Mouse (Mus musculus) liver, embryonic 12.5 days (tissue): ENCODE measurements around the gene Syngap1. TPM values are rescaled to one million over a fixed set of nuclear protein-coding genes. Genes with fewer than 3 reads are reported as not detected.

Source experiments
- ATAC-seq: fragments of 200-750 bp; cut with Nextera tagmentation; 2 replicates; pipeline ENCODE4 v1.8.0; 2017; ENCODE audit warnings: moderate number of reproducible peaks, mild to moderate bottlenecking, moderate library complexity
- H3K27ac ChIP-seq: fragments of 300-500 bp; sonication (generic); 2 replicates; pipeline ENCODE4 v1.5.1; 2016; ENCODE audit warnings: mild to moderate bottlenecking
- H3K27me3 ChIP-seq: fragments of 300-500 bp; sonication (generic); replicated peaks from 2 replicates; pipeline ENCODE4 v1.6.1; 2016; ENCODE audit warnings: mild to moderate bottlenecking, moderate library complexity
- H3K36me3 ChIP-seq: fragments of 300-500 bp; sonication (generic); 2 replicates; pipeline ENCODE4 v1.6.1; 2016; ENCODE audit warnings: mild to moderate bottlenecking, moderate library complexity
- H3K4me1 ChIP-seq: fragments of 300-500 bp; sonication (generic); 2 replicates; pipeline ENCODE4 v1.6.1; 2016
- H3K4me2 ChIP-seq: fragments of 300-500 bp; sonication (generic); 2 replicates; pipeline ENCODE4 v1.6.1; 2016; ENCODE audit warnings: mild to moderate bottlenecking, moderate library complexity
- H3K4me3 ChIP-seq: fragments of 300-500 bp; sonication (generic); 2 replicates; pipeline ENCODE4 v1.5.1; 2016; ENCODE audit warnings: mild to moderate bottlenecking, moderate library complexity
- H3K9ac ChIP-seq: fragments of 300-500 bp; sonication (generic); 2 replicates; pipeline ENCODE4 v1.6.1; 2016; ENCODE audit warnings: mild to moderate bottlenecking, moderate library complexity
- H3K9me3 ChIP-seq: fragments of 300-500 bp; sonication (generic); replicated peaks from 2 replicates; pipeline ENCODE4 v1.6.1; 2016; ENCODE audit warnings: mild to moderate bottlenecking, moderate library complexity
- WGBS: fragments of 180-500 bp; shearing (Covaris S2); methylation state at CpG from one replicate; pipeline ENCODE4 v1.1.7; 2016; ENCODE audit not compliant: insufficient replicate concordance; 5-methylcytosine and 5-hydroxymethylcytosine counted together
- polyA plus RNA-seq: library from polyadenylated mRNA; unstranded; fragments of >200 nt; fragmentation: Nextera tagmentation; extraction: Ambion mirVana; gene quantifications from 2 replicates; pipeline ENCODE4 v1.2.1, GENCODE M21; 2016

The Syngap1 gene
- polyA plus RNA-seq, 1 experiment from 2014 or later, result 0.29 TPM

DNA sequence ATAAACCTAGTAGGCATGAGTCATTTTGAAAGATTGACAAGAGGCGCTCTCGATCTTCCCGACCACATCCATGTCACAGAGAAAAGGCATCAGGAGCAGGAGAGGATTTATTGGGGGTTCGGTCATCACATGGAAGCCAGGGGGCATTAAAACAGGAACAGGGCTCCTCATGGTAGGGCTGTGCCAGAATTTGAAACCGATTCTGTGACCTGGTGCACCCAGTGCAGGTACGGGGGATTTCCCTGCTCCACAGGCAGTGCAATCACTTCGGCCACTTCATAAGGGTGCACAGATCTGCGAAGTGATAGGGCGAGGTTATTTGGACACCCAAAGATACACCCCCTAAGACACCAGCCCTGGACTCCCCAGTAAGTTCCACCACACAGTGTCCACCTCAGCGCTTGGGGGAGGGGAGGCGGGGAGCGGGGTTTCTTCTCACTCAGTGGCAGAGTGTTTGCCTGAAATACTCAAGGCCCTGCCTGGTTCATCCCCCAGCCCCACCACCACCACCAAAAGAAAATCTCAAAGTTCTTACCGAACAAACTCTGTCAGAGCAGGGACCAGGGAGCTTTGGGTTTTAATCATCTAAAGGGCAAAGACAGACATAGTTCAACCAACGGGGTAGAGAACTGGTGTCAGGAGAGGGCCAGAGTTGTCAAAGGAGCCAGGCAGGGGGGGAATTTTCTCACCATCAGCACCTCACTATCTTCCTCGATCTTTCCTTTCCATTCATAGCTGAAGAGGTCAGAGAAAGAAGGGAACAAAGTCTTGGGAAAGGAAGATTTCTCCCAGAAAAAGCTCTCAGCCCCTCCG lies 3.0 kb upstream of the Syngap1 start:
- Histone ChIP-seq H3K4me2 (peak overlapping the region; percentile 97), H3K4me1 (peaks cover 60% of the 10 kb centered on the region), H3K36me3 (peaks cover 40% of the 10 kb centered on the region), H3K27me3 (no peaks in the 10 kb centered on the region), H3K4me3 (peak overlapping the region; percentile 73), H3K9me3 (no peaks in the 10 kb centered on the region), H3K9ac (peak overlapping the region; percentile 84), H3K27ac (peak overlapping the region; percentile 86)
- 50% methylated on average over 16 of the region's 16 CpGs for WGBS
- ATAC-seq, result no peak

DNA sequence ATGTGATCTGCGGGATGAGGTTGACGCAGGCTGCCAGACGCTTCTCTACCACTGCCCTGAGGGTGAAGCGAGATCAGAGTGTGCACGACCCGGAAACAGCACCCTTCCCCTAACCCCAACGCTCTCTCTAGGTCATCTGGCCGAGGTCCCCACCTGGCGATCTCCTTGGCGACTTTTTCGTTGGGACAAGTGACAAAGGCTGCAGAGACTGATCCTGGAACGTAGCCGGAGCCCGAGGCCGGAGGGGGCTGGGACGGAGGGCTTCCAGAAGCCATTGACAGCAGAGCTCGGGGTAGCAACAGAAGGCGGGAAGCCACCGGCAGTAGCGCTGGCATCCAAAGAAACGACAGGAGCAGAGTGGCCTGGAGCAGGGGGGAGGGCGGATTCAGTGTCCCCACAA lies 2.3 kb upstream of the Syngap1 start:
- Histone ChIP-seq H3K4me2 (peak overlapping the region; percentile 97), H3K9ac (peak overlapping the region; percentile 84), H3K9me3 (no peaks in the 10 kb centered on the region), H3K4me3 (peak overlapping the region; percentile 73), H3K27ac (peak overlapping the region; percentile 86), H3K27me3 (no peaks in the 10 kb centered on the region), H3K36me3 (peaks cover 40% of the 10 kb centered on the region), H3K4me1 (peaks cover 53% of the 10 kb centered on the region)
- no peak for ATAC-seq
- under 1% methylated on average over 22 of the region's 22 CpGs for WGBS

- WGBS, result under 1% methylated on average over 70 of the region's 70 CpGs
- peak; percentile 91 for ATAC-seq
- Histone ChIP-seq H3K36me3 (peaks cover 36% of the 10 kb centered on the region), H3K27me3 (no peaks in the 10 kb centered on the region; the same call in 1 of the 2 replicates), H3K4me1 (peaks cover 47% of the 10 kb centered on the region), H3K9ac (peak within 1 kb of the TSS; percentile 90), H3K4me2 (peak within 1 kb of the TSS; percentile 97), H3K4me3 (peak within 1 kb of the TSS; percentile 73), H3K9me3 (no peaks in the 10 kb centered on the region), H3K27ac (peak within 1 kb of the TSS; percentile 96)
Measured at GRCm38 (mm10) chr17:26939178-26939972, 1.7 kb upstream of the Syngap1 start, which contains the start of gene Cuta. TSS of gene Cuta (minus strand) at chr17:26939569.

DNA sequence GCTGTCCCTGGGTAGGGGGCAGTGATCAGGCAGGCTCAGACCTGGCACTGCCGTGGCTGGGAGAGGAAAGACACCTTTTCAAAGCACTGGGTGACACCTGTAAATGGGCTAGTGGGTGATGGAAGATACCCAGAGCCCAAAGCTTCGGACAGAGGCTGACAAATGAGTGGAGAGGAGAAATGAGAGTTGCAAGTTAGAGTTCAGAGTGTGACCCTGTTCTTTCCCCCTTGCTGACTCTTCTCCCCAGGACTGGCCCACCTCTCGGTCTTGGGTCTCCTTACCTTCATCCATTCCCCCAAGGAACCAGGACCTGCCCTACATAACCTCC lies 1.1 kb upstream of the Syngap1 start:
- WGBS, result 11% methylated on average over 3 of the region's 3 CpGs
- Histone ChIP-seq H3K4me3 (peak overlapping the region; percentile 73), H3K27me3 (no peaks in the 10 kb centered on the region; the same call in 1 of the 2 replicates), H3K36me3 (peaks cover 30% of the 10 kb centered on the region), H3K9ac (peak overlapping the region; percentile 90), H3K4me2 (peak overlapping the region; percentile 97), H3K9me3 (no peaks in the 10 kb centered on the region), H3K4me1 (peaks cover 47% of the 10 kb centered on the region), H3K27ac (peak overlapping the region; percentile 96)
- ATAC-seq, result no peak

DNA sequence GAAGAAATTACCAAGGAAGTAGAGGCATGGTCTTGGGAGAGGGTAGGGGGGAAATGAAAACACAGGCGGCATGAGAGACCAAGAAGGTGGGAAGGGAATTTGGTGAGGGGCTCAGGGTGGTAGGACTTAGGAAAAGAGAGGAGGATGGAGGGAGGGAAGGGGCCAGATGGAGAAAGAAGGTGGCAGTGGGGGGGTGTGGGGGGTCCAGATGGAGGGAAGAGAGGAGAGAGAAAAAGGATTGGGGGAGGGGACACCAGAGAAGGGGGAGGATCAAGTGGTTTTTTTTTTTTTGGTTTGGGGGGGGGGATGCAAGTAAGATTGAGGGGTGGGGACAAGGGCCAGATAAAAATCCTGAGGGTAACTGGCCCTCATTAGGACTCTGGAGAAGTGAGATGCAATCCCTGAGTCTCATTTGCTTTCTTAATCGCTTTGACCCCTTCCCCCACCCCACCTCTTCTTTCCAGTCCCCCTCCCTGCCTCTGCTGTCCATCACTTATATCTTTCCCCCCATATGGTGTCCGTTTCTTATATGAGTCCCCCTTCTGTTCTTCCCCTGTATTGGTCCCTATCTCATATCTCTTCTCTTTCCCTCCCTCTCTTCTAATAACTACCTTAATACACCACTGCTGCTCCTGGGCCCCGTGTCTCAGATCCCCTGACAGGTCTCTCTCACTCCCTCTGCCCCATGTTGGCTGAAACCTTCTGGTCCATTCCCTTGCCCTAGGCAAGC lies 953 bp downstream of the Syngap1 start:
- Histone ChIP-seq H3K4me1 (peaks cover 60% of the 10 kb centered on the region), H3K27ac (0 out of 2 replicates have a peak overlapping the region, but pooled peaks have one; percentile 96), H3K4me2 (peak overlapping the region; percentile 97), H3K36me3 (peaks cover 9% of the 10 kb centered on the region), H3K9me3 (no peaks in the 10 kb centered on the region), H3K27me3 (peaks cover 13% of the 10 kb centered on the region), H3K9ac (peak overlapping the region; percentile 69; the same call in 1 of the 2 replicates), H3K4me3 (peak overlapping the region; percentile 58)
- ATAC-seq, result no peak
- WGBS, result 6% methylated on average over 4 of the region's 4 CpGs

- H3K27ac ChIP-seq, result peak overlapping the region; percentile 18; the same call in 1 of the 2 replicates
- no peaks in the 10 kb centered on the region for H3K9me3 ChIP-seq
- peaks cover 67% of the 10 kb centered on the region for H3K4me1 ChIP-seq
- WGBS, result 41% methylated on average over 13 of the region's 13 CpGs
- no peak for ATAC-seq
- H3K9ac ChIP-seq, result peak overlapping the region; percentile 70
- no peaks in the 10 kb centered on the region for H3K36me3 ChIP-seq
- H3K27me3 ChIP-seq, result peaks cover 31% of the 10 kb centered on the region
- peak overlapping the region; percentile 81 for H3K4me2 ChIP-seq
- peak overlapping the region; percentile 53 for H3K4me3 ChIP-seq
Measured at GRCm38 (mm10) chr17:26945824-26946495, 4.9 kb downstream of the Syngap1 start.

- peak; percentile 40 for ATAC-seq
- H3K9ac ChIP-seq, result peak overlapping the region; percentile 70
- peak overlapping the region; percentile 53 for H3K4me3 ChIP-seq
- peak overlapping the region; percentile 81 for H3K4me2 ChIP-seq
- H3K36me3 ChIP-seq, result no peaks in the 10 kb centered on the region
- H3K27me3 ChIP-seq, result peaks cover 34% of the 10 kb centered on the region
- no peaks in the 10 kb centered on the region for H3K9me3 ChIP-seq
- H3K27ac ChIP-seq, result peak overlapping the region; percentile 18; the same call in 1 of the 2 replicates
- 5% methylated on average over 37 of the region's 37 CpGs for WGBS
- H3K4me1 ChIP-seq, result peaks cover 67% of the 10 kb centered on the region
Measured at GRCm38 (mm10) chr17:26946567-26946966, 5.5 kb downstream of the Syngap1 start.

DNA sequence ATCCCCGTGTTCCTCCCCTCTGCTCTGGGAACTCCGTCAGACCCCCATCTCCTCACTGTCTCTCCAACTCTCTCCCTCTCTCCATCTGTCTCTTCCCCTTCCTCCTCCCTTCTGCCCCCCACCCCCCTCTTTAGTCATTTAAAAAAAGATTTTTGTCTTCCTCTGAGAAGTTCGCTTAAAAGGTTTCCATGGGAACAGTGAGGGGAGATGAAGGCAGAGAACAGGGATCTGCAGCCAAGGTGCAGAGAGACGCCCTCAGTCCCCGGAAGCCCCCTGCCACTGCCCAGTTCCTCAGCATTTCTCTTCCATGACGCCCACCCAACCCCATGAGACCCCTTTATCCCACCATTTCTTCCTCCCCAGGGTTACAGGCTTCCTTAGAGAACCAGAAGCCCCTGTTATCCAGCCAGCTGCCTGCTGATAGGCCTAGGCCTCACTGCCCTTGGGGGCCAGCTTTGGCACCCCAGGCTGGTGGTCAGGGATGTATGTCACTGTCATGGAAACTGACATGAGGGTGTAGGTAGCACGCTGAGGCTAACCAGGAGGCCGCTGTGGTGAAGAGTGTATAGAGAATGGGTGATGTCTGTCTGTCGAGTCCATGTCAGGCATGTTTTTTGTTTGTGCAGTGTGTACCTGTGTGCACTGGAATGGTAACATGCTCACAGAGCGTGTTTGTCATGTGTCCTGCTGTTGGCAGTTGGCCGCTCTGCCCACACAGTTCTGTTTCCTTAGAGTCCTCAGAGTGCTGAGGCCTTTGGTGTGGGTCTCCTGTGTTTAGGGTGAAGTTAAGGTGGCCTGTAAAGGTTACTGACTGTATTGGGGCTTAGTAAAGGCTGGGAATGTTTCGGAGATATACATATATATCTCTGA lies 6.4 kb downstream of the Syngap1 start:
- peak overlapping the region; percentile 81 for H3K4me2 ChIP-seq
- no peak overlapping the region; the same call in 1 of the 2 replicates for H3K9ac ChIP-seq
- no peak overlapping the region for H3K27ac ChIP-seq
- 72% methylated on average over 12 of the region's 12 CpGs for WGBS
- no peak for ATAC-seq
- H3K9me3 ChIP-seq, result no peaks in the 10 kb centered on the region
- H3K4me3 ChIP-seq, result peak overlapping the region; percentile 53; the same call in 1 of the 2 replicates
- H3K27me3 ChIP-seq, result peaks cover 43% of the 10 kb centered on the region
- H3K36me3 ChIP-seq, result no peaks in the 10 kb centered on the region
- peaks cover 67% of the 10 kb centered on the region for H3K4me1 ChIP-seq

- no peak for ATAC-seq
- peak overlapping the region; percentile 83 for H3K9ac ChIP-seq
- under 1% methylated on average over 46 of the region's 87 CpGs for WGBS
- peaks cover 53% of the 10 kb centered on the region for H3K27me3 ChIP-seq
- no peaks in the 10 kb centered on the region for H3K9me3 ChIP-seq
- peak overlapping the region; percentile 55; the same call in 1 of the 2 replicates for H3K27ac ChIP-seq
- H3K4me3 ChIP-seq, result peak overlapping the region; percentile 72
- H3K4me1 ChIP-seq, result peaks cover 75% of the 10 kb centered on the region
- no peaks in the 10 kb centered on the region for H3K36me3 ChIP-seq
- peak overlapping the region; percentile 99 for H3K4me2 ChIP-seq
Measured at GRCm38 (mm10) chr17:26948316-26949050, 7.4 kb downstream of the Syngap1 start.

DNA sequence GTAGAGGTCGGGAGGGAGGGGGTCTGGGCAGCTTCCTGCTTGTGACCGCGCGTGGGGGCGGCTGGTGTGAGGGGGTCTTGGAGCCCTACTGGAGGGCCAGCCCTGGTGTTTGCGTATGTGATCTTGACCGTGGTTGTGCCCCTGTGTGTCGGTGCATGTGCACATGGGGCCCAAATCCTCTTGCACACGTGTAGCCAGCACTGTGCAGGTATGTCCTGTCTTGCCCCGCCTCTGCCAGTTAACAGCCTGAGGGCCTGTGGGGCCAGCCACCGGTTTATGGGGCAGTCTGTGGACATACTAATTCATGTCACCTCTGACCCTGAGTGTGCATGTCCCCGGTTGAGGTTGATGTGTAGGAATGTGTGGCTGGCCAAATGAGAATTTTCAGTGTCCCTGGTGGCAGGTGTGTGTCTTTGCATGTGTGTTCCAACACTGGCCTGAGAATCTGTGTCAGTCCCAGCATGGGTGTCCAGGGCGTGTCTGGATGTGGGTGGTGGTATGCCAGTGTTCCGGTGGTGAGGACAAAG lies 8.1 kb downstream of the Syngap1 start:
- peak; percentile 23; the same call in 1 of the 2 replicates for ATAC-seq
- H3K9ac ChIP-seq, result peak overlapping the region; percentile 83
- H3K4me1 ChIP-seq, result peaks cover 82% of the 10 kb centered on the region
- no peaks in the 10 kb centered on the region for H3K9me3 ChIP-seq
- 15% methylated on average over 13 of the region's 14 CpGs for WGBS
- H3K27ac ChIP-seq, result peak overlapping the region; percentile 55
- H3K36me3 ChIP-seq, result no peaks in the 10 kb centered on the region
- H3K4me3 ChIP-seq, result peak overlapping the region; percentile 72
- peak overlapping the region; percentile 99 for H3K4me2 ChIP-seq
- peaks cover 59% of the 10 kb centered on the region for H3K27me3 ChIP-seq
